Mouse (Mus musculus): Measurements from ENCODE around the gene Porcn. TPM values are rescaled to one million over a fixed set of nuclear protein-coding genes. Genes with fewer than 3 reads are reported as not detected.

The Porcn gene
- polyA plus RNA-seq, 1 experiment from 2014 or later = 0.88 TPM

- Histone ChIP-seq H3K4me3 (replicated peaks) (peak overlapping the region; percentile 70), H3K4me1 (replicated peaks) (peaks cover 21% of the 10 kb centered on the region), H3K36me3 (no peaks in the 10 kb centered on the region), H3K4me2 (peak overlapping the region; percentile 72), H3K9ac (peak overlapping the region; percentile 77), H3K27me3 (no peaks in the 10 kb centered on the region), H3K9me3 (replicated peaks) (no peaks in the 10 kb centered on the region), H3K27ac (peak overlapping the region; percentile 87)
- ATAC-seq (ENCODE audit: low read depth) (no peak), DNase-seq (no peak)
- 21% methylated on average over 4 of the region's 4 CpGs for WGBS (ENCODE audit: insufficient replicate concordance)
Observed at GRCm38 (mm10) chrX:8175169-8175503, 31.2 kb downstream of the Porcn start.

- Histone ChIP-seq H3K36me3 (peaks cover 2% of the 10 kb centered on the region; the same call in 1 of the 2 replicates), H3K4me1 (replicated peaks) (no peaks in the 10 kb centered on the region), H3K9ac (no peak overlapping the region), H3K27ac (no peak overlapping the region), H3K9me3 (replicated peaks) (no peaks in the 10 kb centered on the region), H3K4me3 (replicated peaks) (no peak overlapping the region), H3K4me2 (no peak overlapping the region), H3K27me3 (no peaks in the 10 kb centered on the region)
- 73% methylated on average over 9 of the region's 10 CpGs for WGBS (ENCODE audit: insufficient replicate concordance)
- no peak for DNase-seq
- no peak for ATAC-seq (ENCODE audit: low read depth)
Observed at GRCm38 (mm10) chrX:8167716-8168647, 38.3 kb downstream of the Porcn start.

GRCm38 (mm10) chrX:8164471-8164870 is 41.9 kb downstream of the Porcn start:
- no peak overlapping the region for H3K9ac ChIP-seq
- ATAC-seq (ENCODE audit: low read depth) (no peak), DNase-seq (no peak)
- peaks cover 2% of the 10 kb centered on the region; the same call in 1 of the 2 replicates for H3K36me3 ChIP-seq
- H3K9me3 ChIP-seq (replicated peaks) = no peaks in the 10 kb centered on the region
- H3K4me3 ChIP-seq (replicated peaks) = no peak overlapping the region
- no peak overlapping the region for H3K4me2 ChIP-seq
- H3K27ac ChIP-seq = no peak overlapping the region
- H3K27me3 ChIP-seq = no peaks in the 10 kb centered on the region
- no peaks in the 10 kb centered on the region for H3K4me1 ChIP-seq (replicated peaks)
- WGBS (ENCODE audit: insufficient replicate concordance) = 78% methylated on average over 4 of the region's 4 CpGs

GRCm38 (mm10) chrX:8163076-8163475 is 43.2 kb downstream of the Porcn start:
- H3K4me1 ChIP-seq (replicated peaks) = no peaks in the 10 kb centered on the region
- no peak overlapping the region for H3K4me2 ChIP-seq
- 63% methylated on average over 5 of the region's 5 CpGs for WGBS (ENCODE audit: insufficient replicate concordance)
- 0 out of 2 replicates have a peak, but pooled peaks cover 4% of the 10 kb centered on the region for H3K36me3 ChIP-seq
- no peaks in the 10 kb centered on the region for H3K9me3 ChIP-seq (replicated peaks)
- ATAC-seq (ENCODE audit: low read depth) (no peak), DNase-seq (no peak)
- H3K9ac ChIP-seq = no peak overlapping the region
- H3K27ac ChIP-seq = no peak overlapping the region
- no peaks in the 10 kb centered on the region for H3K27me3 ChIP-seq
- H3K4me3 ChIP-seq (replicated peaks) = no peak overlapping the region

GRCm38 (mm10) chrX:8145153-8145991 is 61.0 kb downstream of the Porcn start, which contains the start of gene Rbm3:
TSS of gene Rbm3 (minus strand) at chrX:8145880.
- ATAC-seq (ENCODE audit: low read depth) = peak; percentile 90
- peak within 1 kb of the TSS; percentile 91 for H3K4me2 ChIP-seq

More at GRCm38 (mm10) chrX:8145153-8145991, 61.0 kb downstream of the Porcn start, which contains the start of gene Rbm3:
- Histone ChIP-seq H3K36me3 (peaks cover 38% of the 10 kb centered on the region), H3K9ac (peak within 1 kb of the TSS; percentile 88), H3K9me3 (replicated peaks) (no peaks in the 10 kb centered on the region), H3K4me1 (replicated peaks) (peaks cover 36% of the 10 kb centered on the region), H3K27ac (peak within 1 kb of the TSS; percentile 94), H3K27me3 (no peaks in the 10 kb centered on the region), H3K4me3 (replicated peaks) (peak within 1 kb of the TSS; percentile 74)
- peak; percentile 83 for DNase-seq
- WGBS (ENCODE audit: insufficient replicate concordance) = 17% methylated on average over 62 of the region's 65 CpGs

Other genes starting within 250 kb of the Porcn start
- gene Gata1, start 228.5 kb downstream of the Porcn start, polyA plus RNA-seq (2015; fragmentation: Nextera tagmentation; extraction: Ambion mirVana) = 135 and 145 TPM in 2 replicates
- 0.29 and 0.36 TPM in 2 replicates for gene Glod5, start 188.0 kb downstream of the Porcn start, polyA plus RNA-seq (2015; fragmentation: Nextera tagmentation; extraction: Ambion mirVana)
- 40.2 and 47.3 TPM in 2 replicates for gene Suv39h1, start 131.8 kb downstream of the Porcn start, polyA plus RNA-seq (2015; fragmentation: Nextera tagmentation; extraction: Ambion mirVana)
- gene Was, start 116.0 kb downstream of the Porcn start, polyA plus RNA-seq (2015; fragmentation: Nextera tagmentation; extraction: Ambion mirVana) = 2.4 and 3.4 TPM in 2 replicates
- gene Wdr13, start 73.6 kb downstream of the Porcn start, polyA plus RNA-seq (2015; fragmentation: Nextera tagmentation; extraction: Ambion mirVana) = 6.8 and 7.1 TPM in 2 replicates
- 328 and 361 TPM in 2 replicates for gene Rbm3, start 60.6 kb downstream of the Porcn start, polyA plus RNA-seq (2015; fragmentation: Nextera tagmentation; extraction: Ambion mirVana)
- 4.9 and 5.0 TPM in 2 replicates for gene Tbc1d25, start 30.3 kb downstream of the Porcn start, polyA plus RNA-seq (2015; fragmentation: Nextera tagmentation; extraction: Ambion mirVana)
- 61.8 and 64.4 TPM in 2 replicates for gene Ebp, start 13.0 kb downstream of the Porcn start, polyA plus RNA-seq (2015; fragmentation: Nextera tagmentation; extraction: Ambion mirVana)
- 40.1 and 41.9 TPM in 2 replicates for gene Ftsj1, start 45.9 kb upstream of the Porcn start, polyA plus RNA-seq (2015; fragmentation: Nextera tagmentation; extraction: Ambion mirVana)
- gene Slc38a5, start 64.6 kb upstream of the Porcn start, polyA plus RNA-seq (2015; fragmentation: Nextera tagmentation; extraction: Ambion mirVana) = 76.5 and 79.6 TPM in 2 replicates
- not detected in 2 replicates for gene Ssxb10, start 120.9 kb upstream of the Porcn start, polyA plus RNA-seq (2015; fragmentation: Nextera tagmentation; extraction: Ambion mirVana)
- gene Ssxb9, start 160.5 kb upstream of the Porcn start, polyA plus RNA-seq (2015; fragmentation: Nextera tagmentation; extraction: Ambion mirVana) = not detected in 2 replicates
- not detected in 2 replicates for gene Ssxb1, start 206.8 kb upstream of the Porcn start, polyA plus RNA-seq (2015; fragmentation: Nextera tagmentation; extraction: Ambion mirVana)